Mouse (Mus musculus) heart, embryonic 14.5 days (tissue): ENCODE measurements at regions not wholly inside any gene's neighbourhood (a gene's known extent, or its start where the extent isn't known, plus 50 kb on each side); places are given as distances from the start of the nearest gene placed in this dataset.

Experiments used
- ATAC-seq: fragments of 200-750 bp; cut with Nextera tagmentation; 2 replicates; pipeline ENCODE4 v1.8.0; 2017; ENCODE audit warnings: low read depth, moderate TSS enrichment; ENCODE audit not compliant: insufficient number of reproducible peaks, insufficient read depth, low FRiP score
- H3K27ac ChIP-seq, 2 experiments: fragments of 200-500 bp in 1 of 2; fragments of 300-500 bp in 1 of 2; sonication (generic) in 1 of 2; replicated peaks in 1 of 2; 2 replicates each; pipeline ENCODE4 v1.5.1; 2012 to 2014; ENCODE audit warnings: low read depth in 2 of 2, low read length in 2 of 2, control low read depth in 1 of 2, mild to moderate bottlenecking in 1 of 2, mixed read lengths in 1 of 2; ENCODE audit not compliant: control insufficient read depth in 1 of 2, insufficient read depth in 1 of 2
- H3K27me3 ChIP-seq: fragments of 300-500 bp; sonication (generic); 2 replicates; pipeline ENCODE4 v1.6.1; 2014; ENCODE audit warnings: mild to moderate bottlenecking, low read length, control low read depth; ENCODE audit not compliant: control insufficient read depth, insufficient read depth
- H3K36me3 ChIP-seq: fragments of 300-500 bp; sonication (generic); 2 replicates; pipeline ENCODE4 v1.6.1; 2014; ENCODE audit warnings: mild to moderate bottlenecking, control low read depth, low read length, mixed read lengths; ENCODE audit not compliant: control insufficient read depth, insufficient read depth
- H3K4me1 ChIP-seq, 2 experiments: fragments of 200-500 bp in 1 of 2; fragments of 300-500 bp in 1 of 2; sonication (generic) in 1 of 2; 2 replicates each; pipeline ENCODE4 v1.6.1; 2012 to 2014; ENCODE audit warnings: low read length in 2 of 2, control low read depth in 1 of 2, mixed read lengths in 1 of 2; ENCODE audit not compliant: control insufficient read depth in 2 of 2, insufficient read depth in 2 of 2
- H3K4me2 ChIP-seq: fragments of 300-500 bp; sonication (generic); 2 replicates; pipeline ENCODE4 v1.6.1; 2014; ENCODE audit warnings: mild to moderate bottlenecking, low read length
- H3K4me3 ChIP-seq, 2 experiments: fragments of 200-500 bp in 1 of 2; fragments of 300-500 bp in 1 of 2; sonication (generic) in 1 of 2; 2 replicates each; pipeline ENCODE4 v1.5.1; 2012 to 2014; ENCODE audit warnings: low read length in 2 of 2, mild to moderate bottlenecking in 2 of 2, control low read depth in 1 of 2, low read depth in 1 of 2, moderate library complexity in 1 of 2; ENCODE audit not compliant: control insufficient read depth in 1 of 2, insufficient read depth in 1 of 2
- H3K9ac ChIP-seq: fragments of 300-500 bp; sonication (generic); 2 replicates; pipeline ENCODE4 v1.6.1; 2014; ENCODE audit warnings: mild to moderate bottlenecking, low read length
- H3K9me3 ChIP-seq: fragments of 300-500 bp; sonication (generic); 2 replicates; pipeline ENCODE4 v1.6.1; 2016; ENCODE audit warnings: low read length, control low read depth; ENCODE audit not compliant: control insufficient read depth
- WGBS: fragments of 180-500 bp; shearing (Covaris S2); extraction: QIAGEN DNeasy Blood & Tissue Kit; methylation state at CpG from one replicate; pipeline ENCODE4 v1.1.7; 2014; 5-methylcytosine and 5-hydroxymethylcytosine counted together

DNA sequence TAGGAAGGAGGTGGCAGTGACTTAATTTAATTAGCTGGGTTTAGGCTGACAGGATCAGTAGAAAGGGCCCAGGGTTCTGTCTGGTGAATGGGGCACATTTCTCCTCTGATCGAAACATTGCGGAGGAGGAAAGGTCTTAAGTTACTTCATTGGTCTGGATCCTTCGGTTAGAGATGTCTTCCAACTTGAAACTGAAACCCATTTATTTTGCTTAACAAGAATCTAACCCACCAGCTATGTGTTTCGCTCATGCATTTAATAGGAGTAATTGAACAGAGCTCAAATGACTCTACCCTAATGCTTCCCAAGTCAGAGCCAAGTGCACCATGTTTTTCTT is 64.2 kb upstream of the Pitx1 start:
- H3K4me1 ChIP-seq, result peaks cover 4 to 7% of the 10 kb centered on the region in 2 experiments; a peak in 3 of 4 replicates
- no peak overlapping the region for H3K4me3 ChIP-seq
- no peak overlapping the region for H3K27ac ChIP-seq
- H3K4me2 ChIP-seq, result no peak overlapping the region
- WGBS, result 90% methylated on average over 4 of the region's 4 CpGs
- H3K9ac ChIP-seq, result no peak overlapping the region
- no peaks in the 10 kb centered on the region for H3K27me3 ChIP-seq
- no peaks in the 10 kb centered on the region for H3K36me3 ChIP-seq
- no peaks in the 10 kb centered on the region for H3K9me3 ChIP-seq
- no peak for ATAC-seq

DNA sequence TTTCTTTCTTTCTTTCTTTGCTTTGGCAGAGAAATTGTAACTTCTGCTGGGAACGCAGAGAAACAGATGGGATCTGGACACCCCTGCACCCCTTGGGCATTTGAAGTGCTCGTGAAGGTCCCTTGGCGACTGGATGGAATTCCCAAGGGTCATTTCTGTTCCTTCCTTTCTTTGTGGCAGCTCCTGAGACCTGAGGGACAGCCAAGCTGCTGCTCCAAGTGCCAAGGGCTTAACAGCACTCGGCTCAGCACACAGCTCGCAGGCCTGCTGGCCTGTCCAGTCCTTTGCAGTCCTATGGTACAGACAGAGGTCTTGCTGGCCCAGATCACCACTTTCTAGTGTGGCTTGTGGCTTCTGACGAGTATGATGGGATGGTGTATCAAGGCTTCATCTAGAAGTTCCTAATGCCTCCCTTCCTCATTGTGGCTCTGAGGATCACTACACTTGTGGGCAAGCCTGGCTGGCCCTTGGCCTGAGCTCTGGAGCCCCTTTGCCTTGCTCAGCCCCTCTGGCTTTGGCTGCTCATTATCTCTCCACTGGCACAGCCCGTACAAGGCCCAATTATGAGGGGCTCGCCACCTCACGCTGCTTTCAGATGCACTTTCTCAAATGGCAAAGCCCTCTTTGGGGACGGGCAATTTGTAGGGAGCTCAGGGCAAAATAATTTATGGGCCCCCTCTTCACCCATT is 63.7 kb upstream of the Pitx1 start:
- Histone ChIP-seq H3K4me1 (peaks cover 8% of the 10 kb centered on the region in 2 experiments; a peak in 3 of 4 replicates), H3K9ac (no peak overlapping the region), H3K4me2 (no peak overlapping the region), H3K27me3 (no peaks in the 10 kb centered on the region), H3K4me3 (no peak overlapping the region), H3K36me3 (no peaks in the 10 kb centered on the region), H3K9me3 (no peaks in the 10 kb centered on the region), H3K27ac (no peak overlapping the region)
- no peak for ATAC-seq
- 77% methylated on average over 10 of the region's 10 CpGs for WGBS

DNA sequence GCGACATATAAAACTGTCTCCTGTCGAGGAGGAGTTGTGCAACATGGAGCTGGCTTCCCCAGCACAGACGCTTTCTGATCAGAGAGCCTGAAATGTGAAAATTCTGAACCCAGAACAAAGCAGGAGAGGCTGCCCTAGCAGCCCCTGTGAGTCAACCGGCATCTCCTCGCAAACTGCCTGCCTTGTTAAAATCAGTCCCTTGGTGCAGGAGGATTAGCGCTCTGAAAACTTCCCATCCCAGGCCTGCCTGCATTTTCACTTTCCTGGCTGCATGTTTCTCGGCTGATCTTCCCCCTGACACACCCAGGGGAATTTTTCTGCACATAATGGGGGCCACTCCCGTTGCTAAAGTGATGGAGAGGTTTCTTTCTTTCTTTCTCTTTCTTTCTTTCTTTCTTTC is 63.0 kb upstream of the Pitx1 start:
- H3K4me2 ChIP-seq, result no peak overlapping the region
- no peak overlapping the region for H3K27ac ChIP-seq
- no peak overlapping the region for H3K4me3 ChIP-seq
- H3K9me3 ChIP-seq, result no peaks in the 10 kb centered on the region
- H3K36me3 ChIP-seq, result no peaks in the 10 kb centered on the region
- peaks cover 8% of the 10 kb centered on the region in 2 experiments; a peak in 3 of 4 replicates for H3K4me1 ChIP-seq
- WGBS, result 56% methylated on average over 8 of the region's 8 CpGs
- ATAC-seq, result no peak
- no peak overlapping the region for H3K9ac ChIP-seq
- no peaks in the 10 kb centered on the region for H3K27me3 ChIP-seq

DNA sequence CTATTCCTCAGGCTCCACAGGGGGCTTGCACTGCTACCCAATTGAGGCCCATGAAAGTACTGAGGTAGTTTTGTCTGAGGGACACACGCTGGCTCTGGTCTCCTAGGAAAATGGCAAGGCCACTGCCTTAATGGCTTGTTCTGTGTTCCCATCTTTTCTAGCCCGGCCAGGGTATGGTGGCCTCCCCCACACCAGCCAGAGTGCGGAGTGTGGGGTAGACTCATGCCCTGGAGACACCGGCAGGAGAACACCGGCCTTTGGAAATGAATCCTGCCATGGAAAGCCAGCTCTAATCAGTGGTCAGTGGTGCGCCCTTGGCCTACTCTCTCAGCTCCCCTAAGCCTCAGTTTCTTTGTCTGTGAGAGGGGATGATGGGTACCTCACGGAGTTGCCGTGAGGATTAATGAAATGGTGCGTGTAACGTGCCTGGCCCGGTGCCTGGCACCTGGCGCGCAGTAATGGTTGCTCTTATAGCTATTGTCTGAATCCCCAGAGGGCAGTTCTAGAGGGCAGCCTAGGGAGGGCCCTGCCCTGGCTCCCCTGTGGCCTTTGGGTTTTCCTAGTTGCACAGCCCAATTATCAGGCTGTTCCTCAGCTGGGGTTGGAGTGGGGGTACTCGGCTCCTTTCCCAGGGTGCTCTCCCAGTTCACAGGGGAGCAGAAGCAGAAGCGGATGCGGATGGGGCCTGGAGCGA is 62.4 kb upstream of the Pitx1 start:
- 82% methylated on average over 17 of the region's 17 CpGs for WGBS
- Histone ChIP-seq H3K9ac (no peak overlapping the region), H3K27me3 (no peaks in the 10 kb centered on the region), H3K4me3 (no peak overlapping the region), H3K9me3 (no peaks in the 10 kb centered on the region), H3K4me2 (no peak overlapping the region), H3K36me3 (no peaks in the 10 kb centered on the region), H3K4me1 (peaks cover 8% of the 10 kb centered on the region in 2 experiments; a peak in 3 of 4 replicates), H3K27ac (no peak overlapping the region)
- ATAC-seq, result no peak

DNA sequence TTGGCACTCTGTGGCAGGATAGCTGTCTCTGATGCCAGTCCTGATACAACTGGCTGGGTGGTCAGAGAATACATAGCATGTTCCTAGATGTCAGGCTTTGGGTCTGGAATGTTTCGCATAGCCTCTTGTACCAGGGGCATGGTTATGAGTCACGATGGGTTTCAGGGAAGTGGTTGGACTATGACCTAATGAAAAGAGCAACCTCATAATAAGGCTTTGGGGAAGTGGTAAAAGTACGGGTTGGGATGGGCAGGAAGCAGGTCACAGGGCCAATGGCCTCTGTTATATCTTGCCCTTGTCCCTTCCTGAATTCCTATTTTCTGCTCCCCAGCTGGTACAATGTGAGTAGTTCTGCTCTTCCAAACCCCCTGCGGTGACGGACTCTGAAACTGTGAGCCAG is 59.5 kb upstream of the Pitx1 start:
- H3K4me1 ChIP-seq, result peaks cover 8% of the 10 kb centered on the region in 2 experiments; a peak in 3 of 4 replicates
- no peaks in the 10 kb centered on the region for H3K27me3 ChIP-seq
- no peaks in the 10 kb centered on the region for H3K36me3 ChIP-seq
- no peak overlapping the region for H3K27ac ChIP-seq
- ATAC-seq, result no peak
- no peaks in the 10 kb centered on the region for H3K9me3 ChIP-seq
- no peak overlapping the region for H3K4me3 ChIP-seq
- no peak overlapping the region for H3K4me2 ChIP-seq
- WGBS, result 81% methylated on average over 5 of the region's 5 CpGs
- H3K9ac ChIP-seq, result no peak overlapping the region

DNA sequence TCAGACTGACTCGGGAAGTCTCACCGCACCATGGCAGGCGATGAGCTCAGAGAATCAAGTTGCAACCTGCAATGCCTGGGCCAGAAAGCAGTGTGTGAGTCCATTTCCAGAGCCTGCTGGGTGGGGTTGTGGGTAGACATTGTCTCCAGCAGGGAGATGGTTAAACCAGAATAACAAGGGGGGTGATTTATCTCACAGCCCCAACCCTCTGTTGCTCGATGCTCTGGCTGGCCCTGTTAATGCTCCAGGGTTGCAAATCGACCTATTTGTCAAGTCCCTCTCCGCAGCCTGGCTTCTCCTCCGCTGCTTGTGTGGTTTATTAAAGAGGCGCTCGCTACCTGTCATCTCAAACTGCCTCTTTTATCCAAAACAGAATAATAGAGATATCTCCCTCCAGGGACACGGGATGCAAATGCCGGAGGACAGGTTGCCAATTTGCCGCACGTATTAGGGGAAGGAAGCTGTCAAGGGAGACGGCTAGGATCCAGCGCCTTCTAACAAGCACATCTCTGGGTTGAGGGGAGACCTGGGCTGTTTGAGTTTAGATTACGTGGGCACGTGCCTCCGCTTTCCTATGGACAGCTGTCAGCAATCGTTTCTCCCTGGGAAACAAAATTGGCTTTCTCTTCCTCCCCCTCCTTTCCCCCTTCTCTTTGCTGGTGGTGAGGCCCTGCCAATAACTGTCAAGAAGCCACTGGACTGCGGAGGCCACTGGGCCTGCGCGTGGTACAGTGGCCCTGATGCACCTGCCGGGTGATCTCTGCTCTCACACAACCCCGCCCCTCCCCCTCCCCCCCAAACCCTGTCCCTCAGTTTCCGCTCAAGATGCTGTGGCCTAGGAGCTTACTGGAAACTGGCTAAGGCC is 57.4 kb upstream of the Pitx1 start:
- H3K9me3 ChIP-seq, result no peaks in the 10 kb centered on the region
- 76% methylated on average over 25 of the region's 25 CpGs for WGBS
- no peak for ATAC-seq

DNA sequence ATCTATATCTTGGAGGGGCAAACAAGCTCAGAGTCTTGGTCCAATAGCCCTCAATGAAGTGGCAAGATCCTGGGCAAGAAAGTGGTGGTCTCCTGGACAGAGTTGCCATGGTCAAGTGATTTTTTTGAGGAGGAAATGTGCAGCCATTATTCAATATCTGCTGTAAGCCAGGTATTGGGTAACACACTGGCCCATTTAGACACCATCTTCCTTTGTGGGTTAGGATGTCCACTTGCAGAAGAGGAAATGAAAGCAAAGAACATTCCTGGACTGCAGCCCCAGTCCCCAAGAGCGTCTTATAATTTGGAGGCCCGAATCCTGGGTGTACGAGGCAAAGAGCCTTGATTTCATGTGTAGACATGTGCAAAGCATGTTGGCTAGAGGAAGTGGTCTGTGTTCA is 56.3 kb upstream of the Pitx1 start:
- Histone ChIP-seq H3K36me3 (no peaks in the 10 kb centered on the region), H3K9ac (no peak overlapping the region), H3K27me3 (no peaks in the 10 kb centered on the region), H3K4me2 (no peak overlapping the region), H3K9me3 (no peaks in the 10 kb centered on the region), H3K4me1 (peaks cover 8% of the 10 kb centered on the region in 2 experiments; a peak in 3 of 4 replicates), H3K4me3 (no peak overlapping the region), H3K27ac (no peak overlapping the region)
- WGBS, result 78% methylated on average over 3 of the region's 3 CpGs
- no peak for ATAC-seq

More for the DNA sequence above, 57.4 kb upstream of the Pitx1 start:
- Histone ChIP-seq H3K36me3 (no peaks in the 10 kb centered on the region), H3K4me1 (peaks cover 8% of the 10 kb centered on the region in 2 experiments; a peak in 3 of 4 replicates), H3K4me2 (no peak overlapping the region), H3K4me3 (no peak overlapping the region), H3K9ac (no peak overlapping the region), H3K27ac (no peak overlapping the region), H3K27me3 (no peaks in the 10 kb centered on the region)
